Mouse (Mus musculus) thymus, postnatal 36 days (tissue): Measurements from ENCODE around the gene Hist1h3i.
"Not testable (repeated sequence)": the region's sequence is repeated elsewhere in the genome, so short reads cannot be mapped to it uniquely, and the experiment has no call there.

Source experiments
- DNase-seq, 2 experiments: peaks; one replicate each; pipeline ENCODE4 v3.0.0; 2022; ENCODE audit warnings: mixed read lengths in 2 of 2

Gene Hist1h3i

GRCm38 (mm10) chr13:21783255-21783617 lies at the start of gene Hist1h3i:
Hist1h3i (minus strand) TSS chr13:21783370.
- DNase-seq = peak; percentile 51 to 61

- peak; percentile 40 to 54 for DNase-seq
These were observed 48.5 kb upstream of the Hist1h3i start, which contains the start of gene Hist1h4n for GRCm38 (mm10) chr13:21831418-21832394. Hist1h4n (minus strand) TSS chr13:21832196.

GRCm38 (mm10) chr13:21830344-21830743 lies 47.2 kb upstream of the Hist1h3i start:
- peak in 1 of 2 experiments; percentile 9 for DNase-seq

GRCm38 (mm10) chr13:21828511-21828910 lies 45.3 kb upstream of the Hist1h3i start:
- DNase-seq = no peak

GRCm38 (mm10) chr13:21820082-21820890 lies 37.1 kb upstream of the Hist1h3i start:
- not testable (repeated sequence) for DNase-seq

- DNase-seq = peak; percentile 5 to 22
These were observed 28.9 kb upstream of the Hist1h3i start for GRCm38 (mm10) chr13:21812092-21812491.

GRCm38 (mm10) chr13:21811539-21811938 lies 28.4 kb upstream of the Hist1h3i start, which contains the start of gene Hist1h4m:
Hist1h4m (plus strand) TSS chr13:21811746.
- peak; percentile 51 to 64 for DNase-seq

- DNase-seq = not testable (repeated sequence)
These were observed 27.9 kb upstream of the Hist1h3i start for GRCm38 (mm10) chr13:21811074-21811473.

GRCm38 (mm10) chr13:21810073-21810472 lies 26.9 kb upstream of the Hist1h3i start, which contains the start of the genes Hist1h2bq and Hist1h2ao:
Hist1h2bq (minus strand) TSS chr13:21810197.
Hist1h2ao (plus strand) TSS chr13:21810465.
- not testable (repeated sequence) for DNase-seq

GRCm38 (mm10) chr13:21803058-21803457 lies 19.9 kb upstream of the Hist1h3i start:
- DNase-seq = not testable (repeated sequence)

GRCm38 (mm10) chr13:21797163-21797562 lies 14.0 kb upstream of the Hist1h3i start:
- not testable (repeated sequence) for DNase-seq

GRCm38 (mm10) chr13:21795584-21795983 lies 12.4 kb upstream of the Hist1h3i start:
- no peak for DNase-seq

- DNase-seq = no peak
These were observed 7.6 kb upstream of the Hist1h3i start for GRCm38 (mm10) chr13:21790601-21791283.

GRCm38 (mm10) chr13:21789925-21790324 lies 6.8 kb upstream of the Hist1h3i start:
- DNase-seq = no peak

GRCm38 (mm10) chr13:21787760-21788593 lies 4.8 kb upstream of the Hist1h3i start:
- DNase-seq = no peak

- DNase-seq = peak; percentile 82 to 86
These were observed 3.9 kb upstream of the Hist1h3i start, which contains the start of the genes Hist1h2an and Hist1h2bp for GRCm38 (mm10) chr13:21786899-21787629. Hist1h2an (minus strand) TSS chr13:21787218. Hist1h2bp (plus strand) TSS chr13:21787461.

GRCm38 (mm10) chr13:21786189-21786898 lies 3.2 kb upstream of the Hist1h3i start:
- DNase-seq = no peak

- no peak for DNase-seq
These were observed 1.1 kb upstream of the Hist1h3i start for GRCm38 (mm10) chr13:21784311-21784710.

GRCm38 (mm10) chr13:21783734-21784161 lies 578 bp upstream of the Hist1h3i start:
- peak; percentile 31 to 41 for DNase-seq
